Mouse (Mus musculus) heart, embryonic 10.5 days (tissue): Measurements from ENCODE around the gene Pus7l. TPM values are rescaled to one million over a fixed set of nuclear protein-coding genes. Genes with fewer than 3 reads are reported as not detected.
"Not testable (repeated sequence)": the region's sequence is repeated elsewhere in the genome, so short reads cannot be mapped to it uniquely, and the experiment has no call there.

Experiments used
- DNase-seq: peaks from one replicate; pipeline ENCODE4 v3.0.0-alpha.2; 2017; ENCODE audit warnings: low spot score
- H3K27ac ChIP-seq: fragments of 300-500 bp; sonication (generic); 2 replicates; pipeline ENCODE4 v1.5.1; 2016; ENCODE audit warnings: mild to moderate bottlenecking
- H3K27me3 ChIP-seq: fragments of 300-500 bp; sonication (generic); 2 replicates; pipeline ENCODE4 v1.6.1; 2016; ENCODE audit warnings: mild to moderate bottlenecking; ENCODE audit not compliant: poor library complexity, insufficient read depth, severe bottlenecking
- H3K36me3 ChIP-seq: fragments of 300-500 bp; sonication (generic); 2 replicates; pipeline ENCODE4 v1.6.1; 2016; ENCODE audit warnings: mild to moderate bottlenecking, moderate library complexity
- H3K4me1 ChIP-seq: fragments of 300-500 bp; sonication (generic); 2 replicates; pipeline ENCODE4 v1.6.1; 2016; ENCODE audit warnings: mild to moderate bottlenecking
- H3K4me3 ChIP-seq: fragments of 300-500 bp; sonication (generic); 2 replicates; pipeline ENCODE4 v1.5.1; 2016; ENCODE audit warnings: mild to moderate bottlenecking, moderate library complexity
- H3K9me3 ChIP-seq: fragments of 300-500 bp; sonication (generic); 2 replicates; pipeline ENCODE4 v1.6.1; 2016; ENCODE audit warnings: mild to moderate bottlenecking, moderate library complexity
- WGBS: fragments of 180-500 bp; shearing (Covaris S2); methylation state at CpG from one replicate; pipeline ENCODE4 v1.1.7; 2016; 5-methylcytosine and 5-hydroxymethylcytosine counted together
- polyA plus RNA-seq: library from polyadenylated mRNA; unstranded; fragments of >200 nt; fragmentation: Nextera tagmentation; extraction: Ambion mirVana; gene quantifications from 2 replicates; pipeline ENCODE4 v1.2.1, GENCODE M21; 2016

Pus7l gene
- polyA plus RNA-seq, 1 experiment from 2014 or later = 8.9 TPM

- Histone ChIP-seq H3K9me3 (no peaks in the 10 kb centered on the region), H3K4me1 (no peaks in the 10 kb centered on the region), H3K4me3 (no peak overlapping the region), H3K27me3 (no peaks in the 10 kb centered on the region), H3K27ac (no peak overlapping the region), H3K36me3 (peaks cover 37% of the 10 kb centered on the region)
- DNase-seq = no peak
- WGBS = 87% methylated on average over 3 of the region's 3 CpGs
Measured at GRCm38 (mm10) chr15:94530519-94530918, 12.8 kb downstream of the Pus7l start.

DNA sequence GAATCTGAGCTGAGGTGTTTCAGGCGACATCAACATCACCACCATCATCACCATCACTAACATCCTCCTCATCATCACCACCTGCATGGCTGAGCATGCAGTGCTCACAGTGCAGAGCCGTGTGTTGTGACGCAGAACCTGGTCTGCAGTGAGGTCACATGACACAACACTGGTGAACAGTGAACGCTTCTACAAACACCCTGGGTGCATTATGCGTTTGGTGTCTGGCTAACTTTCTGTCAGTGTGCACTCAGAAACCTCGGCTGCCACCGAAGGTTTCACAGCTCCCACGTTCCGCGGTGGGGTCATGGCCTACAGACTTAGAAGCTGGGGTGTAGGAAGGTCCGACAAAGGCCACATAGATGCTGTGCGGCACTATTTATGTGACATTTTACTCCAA, 18.4 kb downstream of the Pus7l start:
- DNase-seq = no peak
- Histone ChIP-seq H3K27ac (no peak overlapping the region), H3K9me3 (no peaks in the 10 kb centered on the region), H3K27me3 (no peaks in the 10 kb centered on the region), H3K4me3 (no peak overlapping the region), H3K36me3 (peaks cover 32% of the 10 kb centered on the region), H3K4me1 (0 out of 2 replicates have a peak, but pooled peaks cover 3% of the 10 kb centered on the region)
- 86% methylated on average over 12 of the region's 12 CpGs for WGBS

- peaks cover 22% of the 10 kb centered on the region for H3K36me3 ChIP-seq
- no peaks in the 10 kb centered on the region for H3K9me3 ChIP-seq
- no peak overlapping the region for H3K4me3 ChIP-seq
- 0 out of 2 replicates have a peak, but pooled peaks cover 3% of the 10 kb centered on the region for H3K4me1 ChIP-seq
- H3K27ac ChIP-seq = no peak overlapping the region
- no peak for DNase-seq
- H3K27me3 ChIP-seq = no peaks in the 10 kb centered on the region
- 78% methylated on average over 28 of the region's 28 CpGs for WGBS
Measured at GRCm38 (mm10) chr15:94523251-94523650, 20.1 kb downstream of the Pus7l start.

DNA sequence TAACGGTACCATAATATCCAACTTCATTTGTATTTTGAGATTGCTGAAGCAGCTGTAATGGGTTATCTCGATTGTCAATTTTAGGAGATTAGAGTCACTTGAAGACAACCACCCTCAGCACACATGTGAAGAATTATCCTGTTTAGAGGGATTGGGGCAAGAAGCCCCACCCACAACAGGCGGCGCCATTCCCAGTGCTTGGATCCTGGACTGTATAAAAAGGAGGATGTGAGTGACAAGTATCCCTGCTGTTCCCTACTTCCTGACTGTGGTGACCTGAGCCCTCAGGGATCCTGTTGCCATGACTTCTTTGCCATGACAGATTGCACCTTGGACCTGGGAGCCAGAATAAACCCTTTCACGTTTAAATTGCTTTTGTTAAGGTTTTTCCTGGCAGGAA, 22.4 kb downstream of the Pus7l start:
- Histone ChIP-seq H3K27ac (no peak overlapping the region), H3K9me3 (no peaks in the 10 kb centered on the region), H3K27me3 (no peaks in the 10 kb centered on the region), H3K4me3 (no peak overlapping the region), H3K4me1 (0 out of 2 replicates have a peak, but pooled peaks cover 3% of the 10 kb centered on the region), H3K36me3 (peaks cover 8% of the 10 kb centered on the region; the same call in 1 of the 2 replicates)
- 70% methylated on average over 5 of the region's 5 CpGs for WGBS
- no peak for DNase-seq

GRCm38 (mm10) chr15:94520205-94520900, 23.0 kb downstream of the Pus7l start:
- no peak for DNase-seq
- no peak overlapping the region for H3K27ac ChIP-seq
- no peaks in the 10 kb centered on the region for H3K27me3 ChIP-seq
- 47% methylated on average over 9 of the region's 9 CpGs for WGBS
- no peaks in the 10 kb centered on the region for H3K9me3 ChIP-seq
- no peak overlapping the region for H3K4me3 ChIP-seq
- peaks cover 8% of the 10 kb centered on the region; the same call in 1 of the 2 replicates for H3K36me3 ChIP-seq
- 0 out of 2 replicates have a peak, but pooled peaks cover 3% of the 10 kb centered on the region for H3K4me1 ChIP-seq

DNA sequence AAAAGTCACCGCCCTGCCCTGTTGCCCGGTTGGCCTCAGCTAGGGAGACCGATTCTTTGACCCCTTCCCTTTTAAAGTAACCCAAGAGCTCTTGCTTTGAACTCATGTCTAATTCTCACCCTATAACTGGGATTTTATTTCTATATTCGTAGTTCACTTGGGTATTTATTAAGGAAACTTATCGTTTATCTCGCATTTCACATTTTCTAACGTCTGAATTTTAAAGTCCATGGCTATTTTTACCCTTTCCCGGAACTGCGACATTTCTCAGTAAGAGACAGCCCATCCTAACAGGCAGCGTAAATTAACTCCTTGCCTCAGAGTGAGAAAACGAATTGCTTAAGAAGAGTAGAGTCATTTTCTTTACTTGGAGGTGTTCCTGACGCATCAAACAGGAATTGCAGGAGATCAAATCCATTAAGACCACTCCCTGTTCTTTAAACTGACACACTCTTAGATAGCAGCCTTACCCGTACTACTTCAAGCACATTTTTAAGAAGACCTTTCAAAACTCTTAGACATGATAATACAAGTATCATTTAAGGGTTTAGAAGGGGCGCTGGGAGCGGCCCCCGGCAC, 25.3 kb downstream of the Pus7l start:
- Histone ChIP-seq H3K36me3 (peaks cover 3% of the 10 kb centered on the region; the same call in 1 of the 2 replicates), H3K9me3 (no peaks in the 10 kb centered on the region), H3K4me3 (no peak overlapping the region), H3K4me1 (no peaks in the 10 kb centered on the region), H3K27me3 (no peaks in the 10 kb centered on the region), H3K27ac (no peak overlapping the region)
- DNase-seq = no peak
- 69% methylated on average over 16 of the region's 16 CpGs for WGBS

DNA sequence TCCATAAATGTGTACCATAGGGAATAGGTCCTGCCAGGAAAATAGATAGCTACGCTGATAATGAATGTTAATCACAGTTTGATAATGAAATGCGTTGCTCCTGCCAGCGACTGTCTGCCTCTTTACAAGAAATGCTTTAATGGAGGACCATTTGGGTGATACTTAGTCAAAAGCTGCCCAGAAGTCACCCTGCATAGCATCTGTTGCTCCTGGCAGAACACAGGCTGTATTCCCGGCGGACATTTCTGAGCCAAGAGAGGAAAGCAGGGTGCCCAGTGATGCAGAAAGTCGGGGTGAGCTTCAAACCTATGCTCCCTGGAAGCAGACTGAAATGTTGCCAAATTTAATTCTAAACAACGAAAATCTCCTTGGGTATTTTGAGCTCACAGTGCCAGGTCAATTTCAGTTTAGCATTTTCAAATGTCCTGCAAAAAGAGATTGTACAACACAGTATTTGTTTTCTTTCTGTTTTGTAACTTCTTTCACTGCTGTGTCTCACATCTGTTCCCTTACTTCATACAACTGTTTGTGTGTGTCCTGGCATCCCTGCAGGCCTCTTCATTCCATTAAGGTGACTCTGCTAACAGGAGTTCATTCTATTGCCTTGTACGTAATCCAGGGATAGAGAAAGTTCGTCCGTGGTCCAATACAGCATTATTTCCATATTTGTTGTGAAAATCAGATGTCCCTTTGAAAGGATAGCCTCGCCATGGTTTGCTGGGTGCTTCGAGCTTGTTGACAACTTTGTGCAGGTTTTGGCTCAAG, 39.7 kb downstream of the Pus7l start:
- H3K4me1 ChIP-seq = no peaks in the 10 kb centered on the region
- no peaks in the 10 kb centered on the region; the same call in 1 of the 2 replicates for H3K36me3 ChIP-seq
- DNase-seq = no peak
- 78% methylated on average over 12 of the region's 12 CpGs for WGBS
- no peak overlapping the region for H3K27ac ChIP-seq
- no peak overlapping the region for H3K4me3 ChIP-seq
- H3K9me3 ChIP-seq = 0 out of 2 replicates have a peak, but pooled peaks cover 5% of the 10 kb centered on the region
- H3K27me3 ChIP-seq = no peaks in the 10 kb centered on the region

GRCm38 (mm10) chr15:94499260-94499659, 44.1 kb downstream of the Pus7l start:
- 55% methylated on average over 1 of the region's 1 CpGs for WGBS
- no peak for DNase-seq
- H3K27ac ChIP-seq = no peak overlapping the region
- H3K27me3 ChIP-seq = no peaks in the 10 kb centered on the region
- no peak overlapping the region for H3K4me3 ChIP-seq
- no peaks in the 10 kb centered on the region for H3K4me1 ChIP-seq
- no peaks in the 10 kb centered on the region for H3K36me3 ChIP-seq
- H3K9me3 ChIP-seq = no peaks in the 10 kb centered on the region

DNA sequence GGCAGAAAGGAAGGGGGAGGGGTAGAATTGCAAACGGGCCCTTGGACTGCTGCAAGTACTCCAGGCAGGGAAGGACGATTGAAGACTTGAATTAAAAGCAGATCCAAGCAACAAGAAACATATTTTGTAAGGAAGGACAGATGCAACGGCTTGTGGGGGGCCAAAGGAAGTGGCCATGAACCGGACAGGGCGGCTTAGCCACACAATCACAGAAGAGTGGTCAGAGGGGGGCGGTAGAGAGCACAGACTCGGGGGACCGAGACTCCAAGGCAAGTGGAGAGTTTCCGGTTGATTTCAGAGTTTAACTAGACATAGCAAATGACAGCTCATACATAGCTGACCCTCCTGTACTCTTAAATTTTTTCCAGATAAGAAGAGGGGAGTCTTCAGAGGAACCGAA, 47.4 kb downstream of the Pus7l start:
- no peaks in the 10 kb centered on the region for H3K4me1 ChIP-seq
- no peaks in the 10 kb centered on the region for H3K27me3 ChIP-seq
- H3K27ac ChIP-seq = no peak overlapping the region
- WGBS = 72% methylated on average over 10 of the region's 10 CpGs
- H3K36me3 ChIP-seq = no peaks in the 10 kb centered on the region
- DNase-seq = no peak
- H3K9me3 ChIP-seq = no peaks in the 10 kb centered on the region
- no peak overlapping the region for H3K4me3 ChIP-seq

GRCm38 (mm10) chr15:94494445-94494844, 48.9 kb downstream of the Pus7l start:
- 93% methylated on average over 1 of the region's 1 CpGs for WGBS
- no peaks in the 10 kb centered on the region for H3K9me3 ChIP-seq
- no peak overlapping the region for H3K4me3 ChIP-seq
- no peak overlapping the region for H3K27ac ChIP-seq
- H3K27me3 ChIP-seq = no peaks in the 10 kb centered on the region
- DNase-seq = no peak
- no peaks in the 10 kb centered on the region for H3K4me1 ChIP-seq
- H3K36me3 ChIP-seq = no peaks in the 10 kb centered on the region

DNA sequence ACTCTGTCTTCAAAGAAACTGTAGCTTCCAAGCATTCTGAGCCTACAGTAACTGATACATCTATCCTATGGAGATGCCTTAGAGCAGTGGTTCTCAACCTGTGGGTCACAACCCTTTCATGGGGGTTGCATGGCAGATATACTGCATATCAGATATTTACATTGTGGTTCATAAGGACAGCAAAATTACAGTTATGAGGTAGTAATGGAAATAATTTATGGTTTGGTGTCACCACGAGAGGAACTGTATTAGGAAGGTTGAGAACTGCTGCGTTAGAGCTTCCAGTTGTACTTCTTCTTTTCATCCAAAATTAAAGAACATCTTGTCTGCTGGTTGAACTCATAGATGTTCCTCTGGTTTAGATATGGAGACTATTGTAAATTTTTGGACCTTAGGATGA, 53.9 kb downstream of the Pus7l start:
- H3K36me3 ChIP-seq = no peaks in the 10 kb centered on the region
- no peaks in the 10 kb centered on the region for H3K9me3 ChIP-seq
- H3K27me3 ChIP-seq = no peaks in the 10 kb centered on the region
- H3K4me1 ChIP-seq = no peaks in the 10 kb centered on the region
- no peak overlapping the region for H3K4me3 ChIP-seq
- no peak for DNase-seq
- 85% methylated on average over 2 of the region's 2 CpGs for WGBS
- no peak overlapping the region for H3K27ac ChIP-seq

DNA sequence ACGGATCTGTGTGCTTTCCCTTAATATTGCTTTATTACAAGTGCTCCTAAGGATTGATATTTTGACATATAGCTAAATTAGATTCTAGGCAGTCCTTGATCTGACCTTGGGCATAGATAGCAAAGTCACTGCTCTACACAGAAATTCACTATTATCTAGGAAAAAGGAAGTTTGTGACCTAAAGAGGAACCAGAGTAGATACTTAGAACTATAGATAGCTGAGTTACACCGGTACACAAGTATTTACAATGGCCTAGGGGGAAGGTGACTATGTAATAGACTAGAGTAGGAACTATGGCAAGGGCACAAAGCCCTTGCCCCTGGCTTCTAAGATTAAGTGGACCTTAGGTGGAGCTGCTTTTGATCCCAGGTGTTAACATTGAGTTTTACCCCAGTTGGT, 55.3 kb downstream of the Pus7l start:
- H3K9me3 ChIP-seq, H3K4me1 ChIP-seq, DNase-seq, H3K36me3 ChIP-seq, H3K27me3 ChIP-seq, H3K27ac ChIP-seq, H3K4me3 ChIP-seq: not testable (repeated sequence)
- WGBS = 85% methylated on average over 2 of the region's 2 CpGs

- WGBS = 85% methylated on average over 2 of the region's 2 CpGs
- no peak for DNase-seq
Measured at GRCm38 (mm10) chr15:94482555-94482954, 60.8 kb downstream of the Pus7l start.

More at GRCm38 (mm10) chr15:94482555-94482954, 60.8 kb downstream of the Pus7l start:
- Histone ChIP-seq H3K27me3 (no peaks in the 10 kb centered on the region), H3K4me1 (no peaks in the 10 kb centered on the region), H3K36me3 (no peaks in the 10 kb centered on the region), H3K27ac (no peak overlapping the region), H3K4me3 (no peak overlapping the region), H3K9me3 (no peaks in the 10 kb centered on the region)
